Mouse (Mus musculus) kidney, adult 2 months (tissue): ENCODE measurements at regions not wholly inside any gene's neighbourhood (a gene's known extent, or its start where the extent isn't known, plus 50 kb on each side); places are given as distances from the start of the nearest gene placed in this dataset.

Experiments used
- CTCF ChIP-seq: fragments of 200-500 bp; conservative IDR thresholded peaks from 2 replicates; pipeline ENCODE4 v1.5.1; 2011; ENCODE audit warnings: low read depth, mild to moderate bottlenecking, control low read depth, low read length, moderate library complexity, mixed read lengths; ENCODE audit not compliant: insufficient read depth, insufficient read length
- POLR2A ChIP-seq: fragments of 200-500 bp; IDR thresholded peaks from one replicate; pipeline ENCODE4 v1.6.1; 2011; ENCODE audit warnings: low read depth, low read length, control low read depth

- no peak for TF ChIP-seq CTCF
- TF ChIP-seq POLR2A = no peak
These were observed 72.6 kb downstream of the S1pr1 start for GRCm38 (mm10) chr3:115642001-115642845.
